Mouse (Mus musculus): ENCODE results near the gene Sele. TPM values are rescaled to one million over a fixed set of nuclear protein-coding genes. Genes with fewer than 3 reads are reported as not detected.

Gene Sele
- total RNA-seq, 2 experiments from 2014 or later = not detected

- DNase-seq (ENCODE audit: low spot score in 2 of 2) = no peak
Observed at GRCm38 (mm10) chr1:164071111-164071510, 23.1 kb downstream of the Sele start.

- no peak for DNase-seq (ENCODE audit: low spot score in 2 of 2)
Observed at GRCm38 (mm10) chr1:164072001-164072400, 24.0 kb downstream of the Sele start.

- no peak for DNase-seq (ENCODE audit: low spot score in 2 of 2)
Observed at GRCm38 (mm10) chr1:164073091-164073490, 25.1 kb downstream of the Sele start.

- DNase-seq (ENCODE audit: low spot score in 2 of 2) = no peak
Observed at GRCm38 (mm10) chr1:164073803-164074202, 25.8 kb downstream of the Sele start.

- DNase-seq (ENCODE audit: low spot score in 2 of 2) = no peak
Observed at GRCm38 (mm10) chr1:164074606-164075140, 26.6 kb downstream of the Sele start.

GRCm38 (mm10) chr1:164075416-164075815, 27.4 kb downstream of the Sele start:
- no peak for DNase-seq (ENCODE audit: low spot score in 2 of 2)

GRCm38 (mm10) chr1:164076441-164076840, 28.4 kb downstream of the Sele start:
- DNase-seq (ENCODE audit: low spot score in 2 of 2) = no peak

- no peak for DNase-seq (ENCODE audit: low spot score in 2 of 2)
Observed at GRCm38 (mm10) chr1:164077031-164077430, 29.0 kb downstream of the Sele start.

GRCm38 (mm10) chr1:164078323-164078741, 30.3 kb downstream of the Sele start:
- DNase-seq (ENCODE audit: low spot score in 2 of 2) = no peak

- DNase-seq (ENCODE audit: low spot score in 2 of 2) = no peak
Observed at GRCm38 (mm10) chr1:164079091-164079490, 31.1 kb downstream of the Sele start.

GRCm38 (mm10) chr1:164083046-164083445, 35.0 kb downstream of the Sele start:
- DNase-seq (ENCODE audit: low spot score in 2 of 2) = no peak

- DNase-seq (ENCODE audit: low spot score in 2 of 2) = no peak
Observed at GRCm38 (mm10) chr1:164086797-164087196, 38.8 kb downstream of the Sele start.

GRCm38 (mm10) chr1:164087872-164088271, 39.8 kb downstream of the Sele start:
- DNase-seq (ENCODE audit: low spot score in 2 of 2) = no peak

- no peak for DNase-seq (ENCODE audit: low spot score in 2 of 2)
Observed at GRCm38 (mm10) chr1:164096780-164097179, 48.7 kb downstream of the Sele start.

- DNase-seq (ENCODE audit: low spot score in 2 of 2) = no peak
Observed at GRCm38 (mm10) chr1:164097911-164098310, 49.9 kb downstream of the Sele start.

GRCm38 (mm10) chr1:164098372-164098771, 50.3 kb downstream of the Sele start:
- peak; percentile 8 to 15 for DNase-seq (ENCODE audit: low spot score in 2 of 2)

Other genes with a start within 250 kb of the Sele start
- gene Scyl3, start 119.1 kb upstream of the Sele start, total RNA-seq (2021) = 10 to 100 TPM; 21.6 to 22.8 TPM
- gene BC055324, start 53.4 kb upstream of the Sele start, total RNA-seq (2021) = 1 to 10 TPM; 2.0 to 2.3 TPM
- gene Mettl18, start 53.3 kb upstream of the Sele start, total RNA-seq (2021) = 1 to 10 TPM; 4.5 to 4.7 TPM
- under 1 TPM in 1 of 2 experiments, not detected in 1; 0.16 TPM for gene Sell, start 13.7 kb downstream of the Sele start, total RNA-seq (2021)
- gene Selp, start 67.0 kb downstream of the Sele start, total RNA-seq (2021) = under 1 TPM in 1 of 2 experiments, not detected in 1; 0.16 TPM
- gene F5, start 103.6 kb downstream of the Sele start, total RNA-seq (2021) = 1 to 10 TPM in 1 of 2 experiments, under 1 TPM in 1; 0.40 to 1.4 TPM
- 10 to 100 TPM in 1 of 2 experiments, 1 to 10 TPM in 1; 9.8 to 10.1 TPM for gene Slc19a2, start 200.8 kb downstream of the Sele start, total RNA-seq (2021)
- gene Ccdc181, start 227.4 kb downstream of the Sele start, total RNA-seq (2021) = 10 to 100 TPM; 20.2 TPM